Mouse (Mus musculus) megakaryocyte, embryonic 14.5 days (primary cell): ENCODE measurements at regions not wholly inside any gene's neighbourhood (a gene's known extent, or its start where the extent isn't known, plus 50 kb on each side); places are given as distances from the start of the nearest gene placed in this dataset.

Source experiments
- FLI1 ChIP-seq: IDR thresholded peaks from 2 replicates; pipeline ENCODE4 v1.6.1; 2012; ENCODE audit warnings: low read length, inconsistent platforms, mixed read lengths
- GATA1 ChIP-seq: IDR thresholded peaks from 3 replicates; pipeline ENCODE4 v1.6.1; 2012; ENCODE audit warnings: mixed read lengths, low read length, inconsistent platforms, borderline replicate concordance

DNA sequence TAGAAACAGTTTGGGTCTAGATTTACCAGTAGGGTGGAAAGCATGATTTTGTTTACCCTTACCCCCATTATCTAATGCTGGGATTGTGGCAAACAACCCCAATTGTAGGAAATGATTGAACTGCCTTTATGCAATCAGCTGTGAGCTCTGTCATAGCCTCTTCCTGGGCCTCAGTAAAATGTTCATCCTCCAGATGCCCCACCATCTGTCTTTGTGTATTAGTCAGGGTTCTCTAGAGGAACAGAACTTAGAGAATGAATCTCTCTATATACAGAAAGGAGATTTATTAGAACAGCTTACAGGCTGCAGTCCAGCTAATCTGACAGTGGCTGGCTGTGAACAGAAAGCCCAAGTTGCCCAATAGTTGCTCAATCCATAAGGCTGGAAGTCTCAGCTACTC lies 2698.1 kb upstream of the 5930422O12Rik start:
- TF ChIP-seq GATA1 = no peak
- no peak for TF ChIP-seq FLI1
